Mouse (Mus musculus) liver, embryonic 16.5 days (tissue): ENCODE results near the gene Olfr768. TPM values are rescaled to one million over a fixed set of nuclear protein-coding genes. Genes with fewer than 3 reads are reported as not detected.
"Not testable (repeated sequence)": the region's sequence is repeated elsewhere in the genome, so short reads cannot be mapped to it uniquely, and the experiment has no call there.

Experiments
- ATAC-seq: fragments of 200-750 bp; cut with Nextera tagmentation; 2 replicates; pipeline ENCODE4 v1.8.0; 2017; ENCODE audit warnings: low read depth, mild to moderate bottlenecking, moderate number of reproducible peaks, moderate library complexity
- H3K27ac ChIP-seq: fragments of 300-500 bp; sonication (generic); 2 replicates; pipeline ENCODE4 v1.5.1; 2014; ENCODE audit warnings: mild to moderate bottlenecking, low read length
- H3K27me3 ChIP-seq: fragments of 300-500 bp; sonication (generic); 2 replicates; pipeline ENCODE4 v1.6.1; 2014; ENCODE audit warnings: low read depth, low read length, mixed read lengths; ENCODE audit not compliant: control insufficient read depth, insufficient read depth
- H3K36me3 ChIP-seq: fragments of 300-500 bp; sonication (generic); 2 replicates; pipeline ENCODE4 v1.6.1; 2014; ENCODE audit warnings: mild to moderate bottlenecking; ENCODE audit not compliant: control insufficient read depth, insufficient read depth
- H3K4me1 ChIP-seq: fragments of 300-500 bp; sonication (generic); 2 replicates; pipeline ENCODE4 v1.6.1; 2014; ENCODE audit warnings: low read depth, low read length, mixed read lengths; ENCODE audit not compliant: control insufficient read depth
- H3K4me2 ChIP-seq: fragments of 300-500 bp; sonication (generic); 2 replicates; pipeline ENCODE4 v1.6.1; 2014; ENCODE audit warnings: low read depth, low read length, mixed read lengths
- H3K4me3 ChIP-seq: fragments of 300-500 bp; sonication (generic); 2 replicates; pipeline ENCODE4 v1.5.1; 2014; ENCODE audit warnings: low read depth, mild to moderate bottlenecking, low read length
- H3K9ac ChIP-seq: fragments of 300-500 bp; sonication (generic); 2 replicates; pipeline ENCODE4 v1.6.1; 2014; ENCODE audit warnings: low read depth, low read length
- H3K9me3 ChIP-seq: fragments of 300-500 bp; sonication (generic); replicated peaks from 2 replicates; pipeline ENCODE4 v1.6.1; 2016; ENCODE audit warnings: low read length; ENCODE audit not compliant: control insufficient read depth
- WGBS: fragments of 180-500 bp; shearing (Covaris S2); extraction: QIAGEN DNeasy Blood & Tissue Kit; methylation state at CpG from one replicate; pipeline ENCODE4 v1.1.7; 2014; ENCODE audit not compliant: insufficient replicate concordance; 5-methylcytosine and 5-hydroxymethylcytosine counted together
- polyA plus RNA-seq: library from polyadenylated mRNA; unstranded; fragments of >200 nt; fragmentation: Nextera tagmentation; extraction: Ambion mirVana; gene quantifications from 2 replicates; pipeline ENCODE4 v1.2.1, GENCODE M21; 2015

Gene Olfr768
- polyA plus RNA-seq, result not detected in 2 replicates

GRCm38 (mm10) chr10:129099275-129099674 lies at the start of gene Olfr768:
Olfr768 (minus strand) TSS chr10:129099375.
- H3K36me3 ChIP-seq, result no peaks in the 10 kb centered on the region
- H3K9me3 ChIP-seq, result no peaks in the 10 kb centered on the region; the same call in 1 of the 2 replicates
- H3K27me3 ChIP-seq, result no peaks in the 10 kb centered on the region
- no peak within 1 kb of the TSS for H3K27ac ChIP-seq
- H3K4me1 ChIP-seq, result no peaks in the 10 kb centered on the region
- no peak within 1 kb of the TSS for H3K9ac ChIP-seq
- no peak within 1 kb of the TSS for H3K4me2 ChIP-seq
- no peak within 1 kb of the TSS for H3K4me3 ChIP-seq
- ATAC-seq, result no peak
- 50% methylated on average over 1 of the region's 1 CpGs for WGBS

- Histone ChIP-seq H3K4me2 (no peak within 1 kb of the TSS), H3K9me3 (no peaks in the 10 kb centered on the region), H3K27ac (no peak within 1 kb of the TSS), H3K4me3 (no peak within 1 kb of the TSS), H3K4me1 (no peaks in the 10 kb centered on the region), H3K36me3 (no peaks in the 10 kb centered on the region), H3K9ac (no peak within 1 kb of the TSS), H3K27me3 (no peaks in the 10 kb centered on the region)
- WGBS, result 77% methylated on average over 2 of the region's 2 CpGs
- no peak for ATAC-seq
These were observed 39.7 kb upstream of the Olfr768 start, which contains the start of gene Olfr770 for GRCm38 (mm10) chr10:129138898-129139297. Olfr770 (minus strand) TSS chr10:129138998.

DNA sequence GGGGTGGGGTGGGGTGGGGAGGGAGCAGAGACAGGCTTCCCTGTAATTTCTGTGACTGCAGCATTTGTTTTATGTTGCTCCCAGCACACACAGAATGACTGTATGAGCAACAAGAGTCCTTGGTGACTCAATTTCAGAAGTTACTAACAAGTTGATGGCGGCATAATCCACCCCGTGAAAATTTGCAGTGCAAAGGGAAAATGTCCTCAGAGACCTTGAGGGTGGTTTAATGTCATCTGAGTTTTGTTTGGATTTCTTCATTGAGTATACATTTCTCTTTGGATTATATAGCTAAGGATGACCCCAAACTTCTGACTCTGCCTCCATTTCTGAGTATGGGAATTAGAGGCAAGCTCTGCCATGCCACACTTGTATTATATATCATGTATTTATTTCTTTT lies 18.6 kb upstream of the Olfr768 start, which contains the start of gene Olfr769:
TSS of gene Olfr769 (minus strand) at position 101 of the 400 bp plus-strand sequence.
- Histone ChIP-seq H3K9me3 (no peaks in the 10 kb centered on the region; the same call in none of the 2 replicates), H3K27me3 (no peaks in the 10 kb centered on the region), H3K4me1 (no peaks in the 10 kb centered on the region), H3K9ac (no peak within 1 kb of the TSS), H3K27ac (no peak within 1 kb of the TSS), H3K4me3 (no peak within 1 kb of the TSS), H3K36me3 (no peaks in the 10 kb centered on the region), H3K4me2 (no peak within 1 kb of the TSS)
- WGBS, result 74% methylated on average over 2 of the region's 2 CpGs
- ATAC-seq, result no peak

DNA sequence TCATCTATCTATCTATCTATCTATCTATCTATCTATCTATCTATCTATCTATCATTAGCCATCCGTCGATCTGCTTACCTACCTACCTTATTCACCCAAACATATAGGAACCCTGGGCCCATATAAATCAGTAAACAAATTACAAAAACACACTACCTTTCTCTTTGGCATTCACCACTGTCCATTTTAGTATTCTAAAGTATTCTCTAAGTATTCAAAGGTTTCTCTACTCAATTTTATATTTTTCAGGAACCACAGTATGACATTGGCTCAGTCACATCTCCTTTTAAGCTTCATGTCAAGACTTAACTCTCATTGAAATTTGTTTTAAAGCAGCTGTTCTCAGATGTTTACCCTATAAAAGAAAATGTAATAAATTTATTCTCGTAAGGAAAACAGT lies 16.0 kb upstream of the Olfr768 start:
- Histone ChIP-seq H3K4me1 (no peaks in the 10 kb centered on the region), H3K4me3 (no peak overlapping the region), H3K36me3 (no peaks in the 10 kb centered on the region), H3K9ac (no peak overlapping the region), H3K9me3 (peaks cover 2% of the 10 kb centered on the region; the same call in 1 of the 2 replicates), H3K4me2 (no peak overlapping the region), H3K27ac (no peak overlapping the region), H3K27me3 (no peaks in the 10 kb centered on the region)
- ATAC-seq, result no peak
- 81% methylated on average over 3 of the region's 3 CpGs for WGBS

DNA sequence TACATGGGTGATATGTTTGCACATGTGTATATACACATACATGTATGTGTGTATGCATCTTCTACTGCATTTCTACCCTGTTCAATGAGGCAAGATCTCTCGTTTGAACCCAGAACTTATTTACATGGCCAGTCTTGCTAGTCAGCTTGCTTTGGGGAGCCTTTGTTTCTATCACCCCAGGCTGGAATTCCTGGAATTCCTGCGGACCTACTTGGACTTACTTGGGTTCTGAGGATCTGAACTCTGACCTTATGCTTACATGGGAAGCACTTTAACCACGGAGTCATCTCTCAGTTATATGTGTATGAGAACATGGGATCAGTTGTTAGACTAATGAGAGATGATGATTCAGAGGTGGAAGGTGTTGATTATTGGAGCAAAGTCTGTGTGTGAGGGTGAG lies 2.1 kb upstream of the Olfr768 start:
- Histone ChIP-seq H3K27ac (no peak overlapping the region), H3K9me3 (no peaks in the 10 kb centered on the region), H3K36me3 (no peaks in the 10 kb centered on the region), H3K9ac (no peak overlapping the region), H3K4me1 (no peaks in the 10 kb centered on the region), H3K4me3 (no peak overlapping the region), H3K4me2 (no peak overlapping the region), H3K27me3 (no peaks in the 10 kb centered on the region)
- 25% methylated on average over 3 of the region's 3 CpGs for WGBS
- ATAC-seq, result no peak

DNA sequence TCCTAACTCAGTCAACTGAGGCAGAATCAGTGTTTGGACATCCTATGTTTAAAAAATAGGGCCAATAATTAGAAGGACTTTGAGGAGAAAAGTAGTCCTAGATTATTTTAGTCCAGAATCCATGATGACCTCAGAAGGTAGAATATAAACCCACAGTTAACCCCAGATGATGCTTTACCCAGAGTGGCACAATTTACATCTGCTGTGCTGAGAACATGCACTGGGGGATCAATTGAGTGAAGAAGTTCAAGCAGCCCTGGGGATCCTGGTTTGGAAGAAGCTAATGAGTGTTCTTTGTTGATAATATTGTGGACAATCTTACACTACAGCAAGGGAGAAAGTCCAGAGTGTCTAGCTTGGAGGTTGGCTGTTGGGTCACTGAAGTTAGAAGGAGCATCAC lies 16.4 kb downstream of the Olfr768 start, which contains the start of gene Olfr767:
TSS of gene Olfr767 (minus strand) at position 101 of the 400 bp plus-strand sequence.
- H3K9ac ChIP-seq, H3K4me3 ChIP-seq, H3K4me1 ChIP-seq, H3K27ac ChIP-seq, H3K4me2 ChIP-seq, ATAC-seq, H3K27me3 ChIP-seq, H3K9me3 ChIP-seq, H3K36me3 ChIP-seq: not testable (repeated sequence)

DNA sequence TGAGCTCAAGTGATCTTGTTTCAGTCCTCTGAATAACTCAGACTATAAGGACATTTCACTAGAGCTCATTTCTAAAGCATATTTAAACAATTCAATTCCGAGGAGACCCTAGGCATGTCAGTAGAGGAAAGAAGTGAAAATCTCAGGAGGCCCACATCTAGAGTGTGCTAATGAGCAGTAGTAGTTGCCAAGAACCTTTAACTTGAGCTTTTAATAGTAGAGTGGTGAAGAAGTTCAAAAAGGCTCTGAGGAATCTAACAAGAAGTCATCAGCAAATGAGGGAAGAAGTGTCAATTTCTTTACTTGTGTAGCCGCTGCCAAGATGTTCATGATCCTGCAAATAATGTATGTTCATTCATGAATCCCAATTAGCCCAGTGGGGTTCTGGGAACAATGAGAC lies 30.3 kb downstream of the Olfr768 start, which contains the start of gene Olfr766-ps1:
TSS of gene Olfr766-ps1 (minus strand) at position 101 of the 400 bp plus-strand sequence.
- Histone ChIP-seq H3K36me3 (no peaks in the 10 kb centered on the region), H3K27me3 (no peaks in the 10 kb centered on the region), H3K4me3 (no peak within 1 kb of the TSS), H3K27ac (no peak within 1 kb of the TSS), H3K4me2 (no peak within 1 kb of the TSS), H3K4me1 (no peaks in the 10 kb centered on the region), H3K9me3 (no peaks in the 10 kb centered on the region), H3K9ac (no peak within 1 kb of the TSS)
- ATAC-seq, result no peak
- 54% methylated on average over 2 of the region's 2 CpGs for WGBS

GRCm38 (mm10) chr10:129049898-129050297 lies 49.3 kb downstream of the Olfr768 start, which contains the start of gene Olfr765:
Olfr765 (minus strand) TSS chr10:129049998.
- H3K36me3 ChIP-seq, H3K27ac ChIP-seq, ATAC-seq, H3K4me2 ChIP-seq, H3K4me3 ChIP-seq, H3K4me1 ChIP-seq, H3K27me3 ChIP-seq, H3K9ac ChIP-seq, H3K9me3 ChIP-seq: not testable (repeated sequence)
